Mouse (Mus musculus) gastrocnemius, adult 18-20 months (tissue): Measurements from ENCODE around the gene Hcn2. TPM values are rescaled to one million over a fixed set of nuclear protein-coding genes. Genes with fewer than 3 reads are reported as not detected.
A peak's percentile ranks its signal among the peaks of the same experiment; 100 is the strongest.

ENCODE experiments used
- DNase-seq: peaks from one replicate; pipeline ENCODE4 v3.0.0; 2021; ENCODE audit warnings: low spot score
- total RNA-seq, 2 experiments: library from RNA; stranded (reverse); gene quantifications; 2 replicates each; pipeline ENCODE4 v1.2.3; 2021

The Hcn2 gene
- total RNA-seq, 2 experiments from 2014 or later: 0.47 to 0.66 TPM

GRCm38 (mm10) chr10:79707759-79708158 is 8.7 kb upstream of the Hcn2 start:
- DNase-seq: no peak

- peak; percentile 47 for DNase-seq
Observed at GRCm38 (mm10) chr10:79708668-79709067, 7.8 kb upstream of the Hcn2 start.

GRCm38 (mm10) chr10:79709307-79709706 is 7.1 kb upstream of the Hcn2 start:
- no peak for DNase-seq

- DNase-seq: no peak
Observed at GRCm38 (mm10) chr10:79712029-79712428, 4.4 kb upstream of the Hcn2 start.

- DNase-seq: peak; percentile 82
Observed at GRCm38 (mm10) chr10:79712499-79713126, 3.8 kb upstream of the Hcn2 start.

GRCm38 (mm10) chr10:79713163-79713562 is 3.3 kb upstream of the Hcn2 start:
- no peak for DNase-seq

- DNase-seq: no peak
Observed at GRCm38 (mm10) chr10:79714996-79715395, 1.4 kb upstream of the Hcn2 start.

GRCm38 (mm10) chr10:79716988-79717355 is 538 bp downstream of the Hcn2 start:
- DNase-seq: no peak

GRCm38 (mm10) chr10:79717640-79718357 is 1.4 kb downstream of the Hcn2 start:
- DNase-seq: peak; percentile 69

GRCm38 (mm10) chr10:79721089-79721488 is 4.7 kb downstream of the Hcn2 start:
- no peak for DNase-seq

- no peak for DNase-seq
Observed at GRCm38 (mm10) chr10:79723047-79723446, 6.6 kb downstream of the Hcn2 start.

GRCm38 (mm10) chr10:79723692-79724091 is 7.3 kb downstream of the Hcn2 start:
- no peak for DNase-seq

GRCm38 (mm10) chr10:79726090-79726489 is 9.7 kb downstream of the Hcn2 start:
- peak; percentile 68 for DNase-seq

GRCm38 (mm10) chr10:79728323-79729249 is 12.2 kb downstream of the Hcn2 start:
- DNase-seq: peak; percentile 19

- DNase-seq: peak; percentile 42
Observed at GRCm38 (mm10) chr10:79729357-79729965, 13.0 kb downstream of the Hcn2 start.

GRCm38 (mm10) chr10:79732500-79732899 is 16.1 kb downstream of the Hcn2 start:
- DNase-seq: no peak

GRCm38 (mm10) chr10:79733847-79734246 is 17.4 kb downstream of the Hcn2 start:
- DNase-seq: no peak

- no peak for DNase-seq
Observed at GRCm38 (mm10) chr10:79735361-79735760, 18.9 kb downstream of the Hcn2 start.

- DNase-seq: no peak
Observed at GRCm38 (mm10) chr10:79736706-79737105, 20.3 kb downstream of the Hcn2 start.

GRCm38 (mm10) chr10:79738259-79738658 is 21.8 kb downstream of the Hcn2 start:
- DNase-seq: no peak

- no peak for DNase-seq
Observed at GRCm38 (mm10) chr10:79739234-79739633, 22.8 kb downstream of the Hcn2 start.

- DNase-seq: no peak
Observed at GRCm38 (mm10) chr10:79740863-79741262, 24.4 kb downstream of the Hcn2 start.
